Mouse (Mus musculus) neural tube, embryonic 11.5 days (tissue): ENCODE results near the gene Rnf4. TPM values are rescaled to one million over a fixed set of nuclear protein-coding genes. Genes with fewer than 3 reads are reported as not detected.

Experiments used
- ATAC-seq: fragments of 200-750 bp; cut with Nextera tagmentation; 2 replicates; pipeline ENCODE4 v1.8.0; 2017; ENCODE audit warnings: moderate number of reproducible peaks, mild to moderate bottlenecking, moderate TSS enrichment, moderate library complexity; ENCODE audit not compliant: insufficient read depth, low FRiP score, low TSS enrichment
- DNase-seq: peaks from one replicate; pipeline ENCODE4 v3.0.0-alpha.2; 2015; ENCODE audit warnings: low spot score
- H3K27ac ChIP-seq: fragments of 300-500 bp; sonication (generic); 2 replicates; pipeline ENCODE4 v1.5.1; 2014; ENCODE audit warnings: low read depth, mild to moderate bottlenecking, low read length
- H3K27me3 ChIP-seq: fragments of 300-500 bp; sonication (generic); 2 replicates; pipeline ENCODE4 v1.6.1; 2014; ENCODE audit warnings: mild to moderate bottlenecking, low read length, mixed read lengths; ENCODE audit not compliant: control insufficient read depth, insufficient read depth
- H3K36me3 ChIP-seq: fragments of 300-500 bp; sonication (generic); 2 replicates; pipeline ENCODE4 v1.6.1; 2014; ENCODE audit warnings: mild to moderate bottlenecking, low read length, moderate library complexity, mixed read lengths; ENCODE audit not compliant: control insufficient read depth, insufficient read depth
- H3K4me1 ChIP-seq: fragments of 300-500 bp; sonication (generic); 2 replicates; pipeline ENCODE4 v1.6.1; 2014; ENCODE audit warnings: low read length, mixed read lengths; ENCODE audit not compliant: control insufficient read depth, insufficient read depth
- H3K4me2 ChIP-seq: fragments of 300-500 bp; sonication (generic); 2 replicates; pipeline ENCODE4 v1.6.1; 2014; ENCODE audit warnings: low read depth, mild to moderate bottlenecking, moderate library complexity
- H3K4me3 ChIP-seq: fragments of 300-500 bp; sonication (generic); 2 replicates; pipeline ENCODE4 v1.5.1; 2014; ENCODE audit warnings: low read depth, low read length
- H3K9ac ChIP-seq: fragments of 300-500 bp; sonication (generic); 2 replicates; pipeline ENCODE4 v1.6.1; 2014; ENCODE audit warnings: mild to moderate bottlenecking, low read length
- H3K9me3 ChIP-seq: fragments of 300-500 bp; sonication (generic); 2 replicates; pipeline ENCODE4 v1.6.1; 2016; ENCODE audit warnings: low read length; ENCODE audit not compliant: control insufficient read depth
- WGBS: fragments of 180-500 bp; shearing (Covaris S2); extraction: QIAGEN DNeasy Blood & Tissue Kit; methylation state at CpG from one replicate; pipeline ENCODE4 v1.1.7; 2014; 5-methylcytosine and 5-hydroxymethylcytosine counted together
- polyA plus RNA-seq: library from polyadenylated mRNA; unstranded; fragments of >200 nt; fragmentation: Nextera tagmentation; extraction: Ambion mirVana; gene quantifications from 2 replicates; pipeline ENCODE4 v1.2.1, GENCODE M21; 2014

Gene Rnf4
- polyA plus RNA-seq, 1 experiment from 2014 or later, result 189 TPM

- Histone ChIP-seq H3K9me3 (no peaks in the 10 kb centered on the region), H3K27me3 (no peaks in the 10 kb centered on the region), H3K4me2 (no peak overlapping the region), H3K4me3 (no peak overlapping the region), H3K36me3 (no peaks in the 10 kb centered on the region), H3K27ac (no peak overlapping the region), H3K4me1 (no peaks in the 10 kb centered on the region), H3K9ac (no peak overlapping the region)
- ATAC-seq, result no peak
- DNase-seq, result no peak
Observed at GRCm38 (mm10) chr5:34363115-34363514, 27.0 kb downstream of the Rnf4 start.

- DNase-seq, result peak; percentile 10
- Histone ChIP-seq H3K27me3 (no peaks in the 10 kb centered on the region), H3K36me3 (no peaks in the 10 kb centered on the region), H3K4me1 (peaks cover 15% of the 10 kb centered on the region), H3K4me3 (peak overlapping the region; percentile 94), H3K9ac (peak overlapping the region; percentile 81), H3K9me3 (no peaks in the 10 kb centered on the region), H3K4me2 (peak overlapping the region; percentile 65), H3K27ac (peak overlapping the region; percentile 73)
- ATAC-seq, result no peak
- WGBS, result 74% methylated on average over 7 of the region's 7 CpGs
Observed at GRCm38 (mm10) chr5:34368551-34369290, 32.6 kb downstream of the Rnf4 start.

- WGBS, result under 1% methylated on average over 51 of the region's 64 CpGs
- Histone ChIP-seq H3K4me2 (peak within 1 kb of the TSS; percentile 68), H3K9ac (peak within 1 kb of the TSS; percentile 92)
Observed at GRCm38 (mm10) chr5:34369341-34370021, 33.4 kb downstream of the Rnf4 start, which contains the start of gene Fam193a. TSS of gene Fam193a (plus strand) at chr5:34369933.

GRCm38 (mm10) chr5:34370022-34370823, 34.1 kb downstream of the Rnf4 start:
- Histone ChIP-seq H3K4me3 (peak overlapping the region; percentile 94), H3K9ac (peak overlapping the region; percentile 92), H3K4me1 (peaks cover 15% of the 10 kb centered on the region), H3K4me2 (peak overlapping the region; percentile 68), H3K36me3 (no peaks in the 10 kb centered on the region), H3K27ac (peak overlapping the region; percentile 65), H3K27me3 (no peaks in the 10 kb centered on the region), H3K9me3 (no peaks in the 10 kb centered on the region)
- 0% methylated on average over 41 of the region's 114 CpGs for WGBS
- DNase-seq, result peak; percentile 38
- no peak; the same call in 1 of the 2 replicates for ATAC-seq

More at GRCm38 (mm10) chr5:34369341-34370021, 33.4 kb downstream of the Rnf4 start, which contains the start of gene Fam193a:
- Histone ChIP-seq H3K9me3 (no peaks in the 10 kb centered on the region), H3K4me3 (peak within 1 kb of the TSS; percentile 94), H3K27me3 (no peaks in the 10 kb centered on the region), H3K36me3 (no peaks in the 10 kb centered on the region), H3K4me1 (peaks cover 15% of the 10 kb centered on the region), H3K27ac (peak within 1 kb of the TSS; percentile 73)
- peak; percentile 99 for DNase-seq
- ATAC-seq, result peak; percentile 99

- peak overlapping the region; percentile 68 for H3K4me2 ChIP-seq
- H3K9ac ChIP-seq, result peak overlapping the region; percentile 92
- H3K36me3 ChIP-seq, result no peaks in the 10 kb centered on the region
- WGBS, result 35% methylated on average over 8 of the region's 8 CpGs
- no peaks in the 10 kb centered on the region for H3K27me3 ChIP-seq
- no peak overlapping the region for H3K27ac ChIP-seq
- peaks cover 15% of the 10 kb centered on the region for H3K4me1 ChIP-seq
- H3K9me3 ChIP-seq, result no peaks in the 10 kb centered on the region
- ATAC-seq (no peak), DNase-seq (no peak)
- H3K4me3 ChIP-seq, result peak overlapping the region; percentile 94
Observed at GRCm38 (mm10) chr5:34370840-34371239, 34.8 kb downstream of the Rnf4 start.

- ATAC-seq (no peak), DNase-seq (no peak)
- Histone ChIP-seq H3K9me3 (no peaks in the 10 kb centered on the region), H3K4me1 (peaks cover 15% of the 10 kb centered on the region), H3K36me3 (no peaks in the 10 kb centered on the region), H3K9ac (no peak overlapping the region), H3K27me3 (no peaks in the 10 kb centered on the region), H3K27ac (no peak overlapping the region), H3K4me2 (no peak overlapping the region), H3K4me3 (no peak overlapping the region)
Observed at GRCm38 (mm10) chr5:34372141-34372540, 36.1 kb downstream of the Rnf4 start.

GRCm38 (mm10) chr5:34372541-34372940, 36.5 kb downstream of the Rnf4 start:
- H3K27me3 ChIP-seq, result no peaks in the 10 kb centered on the region
- no peak for ATAC-seq
- no peak overlapping the region for H3K27ac ChIP-seq
- no peak overlapping the region for H3K9ac ChIP-seq
- no peak overlapping the region for H3K4me2 ChIP-seq
- H3K4me3 ChIP-seq, result no peak overlapping the region
- no peaks in the 10 kb centered on the region for H3K9me3 ChIP-seq
- no peak for DNase-seq
- no peaks in the 10 kb centered on the region for H3K36me3 ChIP-seq
- H3K4me1 ChIP-seq, result peaks cover 15% of the 10 kb centered on the region

- H3K36me3 ChIP-seq, result no peaks in the 10 kb centered on the region; the same call in 1 of the 2 replicates
- H3K9me3 ChIP-seq, result no peaks in the 10 kb centered on the region
- no peak overlapping the region for H3K4me3 ChIP-seq
- ATAC-seq (no peak), DNase-seq (no peak)
- no peak overlapping the region for H3K27ac ChIP-seq
- H3K4me1 ChIP-seq, result no peaks in the 10 kb centered on the region
- no peaks in the 10 kb centered on the region for H3K27me3 ChIP-seq
- no peak overlapping the region for H3K9ac ChIP-seq
- H3K4me2 ChIP-seq, result no peak overlapping the region
Observed at GRCm38 (mm10) chr5:34378787-34379186, 42.7 kb downstream of the Rnf4 start.
